Mouse (Mus musculus): ENCODE results near the gene Arhgap27.
"Not testable (repeated sequence)": the region's sequence is repeated elsewhere in the genome, so short reads cannot be mapped to it uniquely, and the experiment has no call there.

The Arhgap27 gene

GRCm38 (mm10) chr11:103332186-103332889 lies 31.2 kb downstream of the Arhgap27 start:
- DNase-seq, result peak; percentile 85 to 93

- no peak for DNase-seq
Measured at GRCm38 (mm10) chr11:103331502-103332185, 31.8 kb downstream of the Arhgap27 start.

- DNase-seq, result peak in 1 of 2 experiments; percentile 31
Measured at GRCm38 (mm10) chr11:103330651-103331319, 32.7 kb downstream of the Arhgap27 start.

GRCm38 (mm10) chr11:103326950-103327349 lies 36.5 kb downstream of the Arhgap27 start:
- DNase-seq, result peak; percentile 80 to 91

- DNase-seq, result peak; percentile 81 to 88
Measured at GRCm38 (mm10) chr11:103325172-103325571, 38.3 kb downstream of the Arhgap27 start.

GRCm38 (mm10) chr11:103324723-103325122 lies 38.8 kb downstream of the Arhgap27 start:
- DNase-seq, result no peak

GRCm38 (mm10) chr11:103322832-103323231 lies 40.7 kb downstream of the Arhgap27 start:
- DNase-seq, result not testable (repeated sequence)

GRCm38 (mm10) chr11:103320646-103321045 lies 42.8 kb downstream of the Arhgap27 start:
- no peak for DNase-seq

GRCm38 (mm10) chr11:103320196-103320595 lies 43.3 kb downstream of the Arhgap27 start:
- no peak for DNase-seq

GRCm38 (mm10) chr11:103318042-103318441 lies 45.5 kb downstream of the Arhgap27 start:
- no peak for DNase-seq

- no peak for DNase-seq
Measured at GRCm38 (mm10) chr11:103315379-103315778, 48.1 kb downstream of the Arhgap27 start.

GRCm38 (mm10) chr11:103314736-103315374 lies 48.6 kb downstream of the Arhgap27 start:
- DNase-seq, result no peak

- no peak for DNase-seq
Measured at GRCm38 (mm10) chr11:103313542-103313941, 50.0 kb downstream of the Arhgap27 start.

- DNase-seq, result no peak
Measured at GRCm38 (mm10) chr11:103312655-103313255, 50.7 kb downstream of the Arhgap27 start.

GRCm38 (mm10) chr11:103311960-103312611 lies 51.4 kb downstream of the Arhgap27 start:
- DNase-seq, result peak; percentile 36 to 51

- no peak for DNase-seq
Measured at GRCm38 (mm10) chr11:103309956-103310574, 53.4 kb downstream of the Arhgap27 start.

- peak in 1 of 2 experiments; percentile 17 for DNase-seq
Measured at GRCm38 (mm10) chr11:103307910-103308309, 55.6 kb downstream of the Arhgap27 start.

- DNase-seq, result no peak
Measured at GRCm38 (mm10) chr11:103304525-103304924, 59.0 kb downstream of the Arhgap27 start.

GRCm38 (mm10) chr11:103294772-103295171 lies 68.7 kb downstream of the Arhgap27 start:
- DNase-seq, result no peak

GRCm38 (mm10) chr11:103294066-103294465 lies 69.4 kb downstream of the Arhgap27 start:
- DNase-seq, result no peak

- no peak for DNase-seq
Measured at GRCm38 (mm10) chr11:103292890-103293287, 70.6 kb downstream of the Arhgap27 start.
